Mouse (Mus musculus): ENCODE measurements at regions not wholly inside any gene's neighbourhood (a gene's known extent, or its start where the extent isn't known, plus 50 kb on each side); places are given as distances from the start of the nearest gene placed in this dataset.

- no peak for DNase-seq (ENCODE audit: low read depth)
Observed at GRCm38 (mm10) chr16:68704569-68704968, 1083.9 kb upstream of the Cadm2 start.

- no peak for DNase-seq (ENCODE audit: low read depth)
Observed at GRCm38 (mm10) chr16:68666972-68667538, 1046.3 kb upstream of the Cadm2 start.

DNA sequence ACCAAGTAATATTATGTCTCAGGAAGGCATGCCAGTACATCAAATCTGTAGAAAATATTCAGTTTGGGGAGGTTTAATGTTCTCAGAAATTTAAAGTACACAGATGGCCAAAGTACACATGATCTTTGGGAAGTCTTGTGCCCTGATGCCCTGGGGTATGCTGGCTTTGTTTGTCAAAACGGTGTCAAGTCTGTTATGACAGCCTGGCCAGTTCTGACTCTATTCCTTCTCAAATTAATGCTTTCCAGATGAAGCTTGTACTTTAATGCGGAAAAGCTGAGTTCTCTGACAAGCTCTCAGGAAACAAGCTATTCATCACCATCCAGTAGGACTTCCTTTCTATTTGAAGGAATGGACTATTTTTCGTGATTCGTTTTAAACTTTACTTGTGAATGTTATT, 1037.7 kb upstream of the Cadm2 start:
- DNase-seq (ENCODE audit: low read depth) = no peak

GRCm38 (mm10) chr16:68627976-68628375, 1007.3 kb upstream of the Cadm2 start:
- DNase-seq (ENCODE audit: low read depth) = no peak

DNA sequence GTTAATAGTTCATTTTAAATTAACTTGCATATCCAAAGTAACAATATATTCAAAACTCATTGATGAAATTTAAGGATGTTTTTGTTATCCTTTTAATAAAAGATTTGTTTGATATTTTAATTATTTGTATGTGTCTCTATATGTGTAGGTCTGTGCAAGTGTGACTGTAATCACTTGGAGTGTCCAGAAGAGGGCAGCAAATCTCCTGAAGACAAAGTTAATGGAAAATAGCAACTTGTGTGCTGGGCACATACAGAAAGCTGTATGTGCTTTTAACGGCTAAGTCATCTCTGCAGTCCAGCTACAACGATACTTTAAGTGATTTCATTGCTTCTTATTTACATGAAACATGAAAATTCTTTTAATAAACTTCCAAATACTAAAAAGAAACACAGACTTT, 993.3 kb upstream of the Cadm2 start:
- DNase-seq (ENCODE audit: low read depth) = peak; percentile 5

All from c-Kit-positive CD71-negative TER-119-negative erythroid progenitor cells, embryonic 14.5 days (primary cell).